Mouse (Mus musculus): ENCODE data around the gene Ewsr1.
A peak's percentile ranks its signal among the peaks of the same experiment; 100 is the strongest.

The Ewsr1 gene

DNA sequence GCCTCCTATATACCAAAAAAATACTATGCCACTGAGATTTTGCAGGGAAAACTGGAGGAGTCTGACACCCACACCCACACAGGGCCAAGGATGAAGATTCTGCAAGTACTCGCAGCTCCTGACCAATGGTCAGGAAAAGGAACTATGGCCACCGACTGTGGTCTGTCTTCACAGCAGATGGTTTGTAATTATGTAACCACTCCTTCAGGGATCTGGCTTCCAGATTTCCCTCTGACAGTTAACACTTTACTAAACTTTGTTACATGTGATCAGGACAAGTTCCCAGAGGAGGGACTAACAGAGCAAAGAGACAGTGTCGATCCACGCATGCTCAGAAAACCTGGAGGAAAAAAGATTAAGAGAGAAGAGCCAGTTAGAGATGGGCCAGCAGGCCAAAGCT is 33.7 kb upstream of the Ewsr1 start:
- Histone ChIP-seq H3K4me3 (replicated peaks; ENCODE audit: low read length) (no peak overlapping the region), H3K9me3 (ENCODE audit: low read length) (no peaks in the 10 kb centered on the region)
- no peak for TF ChIP-seq CTCF (conservative IDR thresholded peaks at IDR 0.05; ENCODE audit: low read length)
- no peak for TF ChIP-seq POU5F1 (IDR thresholded peaks at IDR 0.05; ENCODE audit: borderline replicate concordance, low read length)
- no peak for TF ChIP-seq NANOG (IDR thresholded peaks at IDR 0.05; ENCODE audit: borderline replicate concordance, low read length)

DNA sequence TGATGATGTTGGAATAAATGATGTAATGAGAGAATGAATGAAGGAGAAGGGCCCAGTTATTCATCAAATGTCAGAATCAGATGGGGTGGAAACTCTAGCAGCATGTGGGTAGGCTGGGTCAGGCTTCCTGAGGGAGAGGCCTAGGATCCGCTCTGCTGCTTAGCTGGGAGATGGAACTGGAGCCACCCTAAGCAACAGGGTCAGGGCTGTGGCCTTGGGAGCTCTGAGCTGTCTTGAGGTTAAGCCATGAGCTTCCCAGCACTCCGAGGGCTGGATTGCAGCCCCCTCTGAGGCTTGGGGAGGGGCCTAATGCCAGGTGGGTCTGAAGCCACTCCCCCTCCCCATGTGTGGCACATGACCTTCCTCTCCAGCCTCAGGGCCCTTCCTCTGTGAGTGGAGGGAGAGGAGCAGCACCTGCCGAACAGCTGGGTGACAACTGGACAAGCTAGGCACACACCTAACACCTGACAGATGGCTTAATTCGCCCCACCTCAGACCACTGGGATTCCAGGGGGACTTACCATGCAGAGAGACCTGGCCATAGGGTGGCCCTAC is 31.1 kb upstream of the Ewsr1 start:
- Histone ChIP-seq H3K4me1 (replicated peaks; ENCODE audit: low read depth, low read length) (peaks cover 46% of the 10 kb centered on the region), H3K9me3 (ENCODE audit: low read length) (no peaks in the 10 kb centered on the region), H3K4me3 (replicated peaks; ENCODE audit: low read length) (0 out of 2 replicates have a peak overlapping the region, but pooled peaks have one; percentile 29), H3K36me3 (ENCODE audit: insufficient read depth, low read length) (no peaks in the 10 kb centered on the region), H3K27me3 (ENCODE audit: insufficient read depth, low read length) (no peaks in the 10 kb centered on the region)
- TF ChIP-seq NANOG (IDR thresholded peaks at IDR 0.05; ENCODE audit: borderline replicate concordance, low read length) = no peak
- TF ChIP-seq CTCF (conservative IDR thresholded peaks at IDR 0.05; ENCODE audit: low read length) = no peak
- TF ChIP-seq POU5F1 (IDR thresholded peaks at IDR 0.05; ENCODE audit: borderline replicate concordance, low read length) = no peak

More for the DNA sequence above, 33.7 kb upstream of the Ewsr1 start:
- Histone ChIP-seq H3K4me1 (replicated peaks; ENCODE audit: low read depth, low read length) (peaks cover 53% of the 10 kb centered on the region), H3K27me3 (ENCODE audit: insufficient read depth, low read length) (no peaks in the 10 kb centered on the region), H3K36me3 (ENCODE audit: insufficient read depth, low read length) (no peaks in the 10 kb centered on the region)

GRCm38 (mm10) chr11:5129035-5129480 is 30.0 kb upstream of the Ewsr1 start:
- Histone ChIP-seq H3K9me3 (ENCODE audit: low read length) (0 out of 2 replicates have a peak, but pooled peaks cover under 1% of the 10 kb centered on the region), H3K4me1 (replicated peaks; ENCODE audit: low read depth, low read length) (peaks cover 43% of the 10 kb centered on the region), H3K27me3 (ENCODE audit: insufficient read depth, low read length) (no peaks in the 10 kb centered on the region), H3K4me3 (replicated peaks; ENCODE audit: low read length) (no peak overlapping the region), H3K36me3 (ENCODE audit: insufficient read depth, low read length) (no peaks in the 10 kb centered on the region)
- TF ChIP-seq CTCF (conservative IDR thresholded peaks at IDR 0.05; ENCODE audit: low read length) (no peak), POU5F1 (IDR thresholded peaks at IDR 0.05; ENCODE audit: borderline replicate concordance, low read length) (no peak), NANOG (IDR thresholded peaks at IDR 0.05; ENCODE audit: borderline replicate concordance, low read length) (no peak)

DNA sequence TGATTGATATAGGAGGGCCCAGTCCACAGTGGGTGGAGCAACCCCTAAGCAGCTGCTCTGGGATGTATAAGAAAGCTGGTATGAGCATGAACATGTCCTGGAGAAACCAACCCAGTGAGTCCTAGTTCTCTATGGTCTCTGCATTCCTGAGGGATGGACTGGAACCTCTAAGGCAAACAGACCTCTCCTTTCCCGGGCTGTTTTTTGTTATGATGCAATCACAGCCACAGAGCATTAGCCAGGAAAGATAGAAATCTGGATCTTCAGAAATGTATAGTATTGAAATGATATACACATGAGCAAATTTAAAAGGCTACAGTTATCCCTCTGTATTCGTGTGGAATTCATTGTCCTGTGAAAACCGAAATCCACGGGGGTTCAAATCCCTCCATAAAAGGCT is 26.6 kb upstream of the Ewsr1 start:
- H3K4me3 ChIP-seq (replicated peaks; ENCODE audit: low read length) = no peak overlapping the region
- no peaks in the 10 kb centered on the region for H3K27me3 ChIP-seq (ENCODE audit: insufficient read depth, low read length)
- H3K36me3 ChIP-seq (ENCODE audit: insufficient read depth, low read length) = no peaks in the 10 kb centered on the region
- H3K4me1 ChIP-seq (replicated peaks; ENCODE audit: low read depth, low read length) = peaks cover 29% of the 10 kb centered on the region
- H3K9me3 ChIP-seq (ENCODE audit: low read length) = peaks cover 6% of the 10 kb centered on the region; the same call in 1 of the 2 replicates
- no peak for TF ChIP-seq CTCF (conservative IDR thresholded peaks at IDR 0.05; ENCODE audit: low read length)
- no peak for TF ChIP-seq POU5F1 (IDR thresholded peaks at IDR 0.05; ENCODE audit: borderline replicate concordance, low read length)
- no peak for TF ChIP-seq NANOG (IDR thresholded peaks at IDR 0.05; ENCODE audit: borderline replicate concordance, low read length)

DNA sequence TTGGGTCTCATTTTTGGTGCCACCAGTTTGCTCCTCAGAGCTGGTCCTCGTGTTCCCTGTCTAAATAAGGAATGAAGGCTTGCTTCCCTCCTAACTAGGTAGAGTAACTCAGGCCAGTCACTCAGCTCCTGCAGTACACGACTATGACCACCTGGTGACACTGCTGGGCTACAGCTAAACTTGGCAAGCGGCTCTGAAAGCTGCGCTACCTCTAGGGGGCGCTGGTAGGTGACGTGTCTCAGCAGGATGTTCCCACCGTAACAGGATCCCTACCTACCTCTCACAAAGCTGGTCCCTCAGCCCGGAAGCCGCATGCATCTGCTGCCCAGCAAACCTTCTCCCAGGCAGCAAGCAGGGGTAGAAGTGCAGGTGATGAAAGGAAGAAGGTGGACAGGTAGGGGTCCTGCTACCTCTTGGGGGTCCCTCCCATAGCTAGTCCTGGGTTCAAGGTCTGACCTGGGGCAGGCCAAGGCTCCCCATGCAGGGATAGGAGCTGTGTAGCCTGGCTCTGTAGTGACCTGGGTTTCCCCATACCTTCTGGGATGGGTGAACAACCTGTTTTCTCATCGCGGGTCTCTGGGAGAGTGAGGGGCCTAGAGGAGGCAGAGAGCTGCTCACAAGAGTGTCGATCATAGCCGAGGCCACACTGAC is 16.0 kb upstream of the Ewsr1 start:
- no peaks in the 10 kb centered on the region for H3K36me3 ChIP-seq (ENCODE audit: insufficient read depth, low read length)
- TF ChIP-seq POU5F1 (IDR thresholded peaks at IDR 0.05; ENCODE audit: borderline replicate concordance, low read length) (no peak), CTCF (conservative IDR thresholded peaks at IDR 0.05; ENCODE audit: low read length) (peak; percentile 99)
- H3K4me1 ChIP-seq (replicated peaks; ENCODE audit: low read depth, low read length) = peaks cover 5% of the 10 kb centered on the region
- no peaks in the 10 kb centered on the region for H3K9me3 ChIP-seq (ENCODE audit: low read length)
- H3K4me3 ChIP-seq (replicated peaks; ENCODE audit: low read length) = peak overlapping the region; percentile 27; the same call in 1 of the 2 replicates
- H3K27me3 ChIP-seq (ENCODE audit: insufficient read depth, low read length) = 0 out of 2 replicates have a peak, but pooled peaks cover 3% of the 10 kb centered on the region

- TF ChIP-seq NANOG (IDR thresholded peaks at IDR 0.05; ENCODE audit: borderline replicate concordance, low read length) = no peak
- TF ChIP-seq CTCF (conservative IDR thresholded peaks at IDR 0.05; ENCODE audit: low read length) = no peak
- no peak for TF ChIP-seq POU5F1 (IDR thresholded peaks at IDR 0.05; ENCODE audit: borderline replicate concordance, low read length)
- 0 out of 2 replicates have a peak, but pooled peaks cover 3% of the 10 kb centered on the region for H3K27me3 ChIP-seq (ENCODE audit: insufficient read depth, low read length)
- no peaks in the 10 kb centered on the region for H3K9me3 ChIP-seq (ENCODE audit: low read length)
- H3K4me1 ChIP-seq (replicated peaks; ENCODE audit: low read depth, low read length) = peaks cover 9% of the 10 kb centered on the region
- no peaks in the 10 kb centered on the region for H3K36me3 ChIP-seq (ENCODE audit: insufficient read depth, low read length)
- no peak overlapping the region for H3K4me3 ChIP-seq (replicated peaks; ENCODE audit: low read length)
Observed at GRCm38 (mm10) chr11:5113645-5114044, 14.6 kb upstream of the Ewsr1 start.

GRCm38 (mm10) chr11:5109441-5109840 is 10.4 kb upstream of the Ewsr1 start:
- H3K9me3 ChIP-seq (ENCODE audit: low read length) = peaks cover 5% of the 10 kb centered on the region; the same call in 1 of the 2 replicates
- H3K36me3 ChIP-seq (ENCODE audit: insufficient read depth, low read length) = peaks cover 21% of the 10 kb centered on the region
- TF ChIP-seq NANOG (IDR thresholded peaks at IDR 0.05; ENCODE audit: borderline replicate concordance, low read length) (no peak), CTCF (conservative IDR thresholded peaks at IDR 0.05; ENCODE audit: low read length) (no peak), POU5F1 (IDR thresholded peaks at IDR 0.05; ENCODE audit: borderline replicate concordance, low read length) (no peak)

GRCm38 (mm10) chr11:5103986-5104509 is 5.0 kb upstream of the Ewsr1 start:
- Histone ChIP-seq H3K9me3 (ENCODE audit: low read length) (peaks cover 5% of the 10 kb centered on the region; the same call in 1 of the 2 replicates), H3K27me3 (ENCODE audit: insufficient read depth, low read length) (no peaks in the 10 kb centered on the region), H3K4me1 (replicated peaks; ENCODE audit: low read depth, low read length) (peaks cover 25% of the 10 kb centered on the region), H3K4me3 (replicated peaks; ENCODE audit: low read length) (no peak overlapping the region), H3K36me3 (ENCODE audit: insufficient read depth, low read length) (peaks cover 53% of the 10 kb centered on the region)
- TF ChIP-seq POU5F1 (IDR thresholded peaks at IDR 0.05; ENCODE audit: borderline replicate concordance, low read length) (no peak), CTCF (conservative IDR thresholded peaks at IDR 0.05; ENCODE audit: low read length) (no peak), NANOG (IDR thresholded peaks at IDR 0.05; ENCODE audit: borderline replicate concordance, low read length) (no peak)

More at GRCm38 (mm10) chr11:5109441-5109840, 10.4 kb upstream of the Ewsr1 start:
- peaks cover 4% of the 10 kb centered on the region for H3K4me1 ChIP-seq (replicated peaks; ENCODE audit: low read depth, low read length)
- H3K27me3 ChIP-seq (ENCODE audit: insufficient read depth, low read length) = 0 out of 2 replicates have a peak, but pooled peaks cover 3% of the 10 kb centered on the region
- H3K4me3 ChIP-seq (replicated peaks; ENCODE audit: low read length) = no peak overlapping the region
